Mouse (Mus musculus) brain, embryonic 14.5 days (tissue): ENCODE results near the gene Brinp1.

Source experiments
- CTCF ChIP-seq: fragments of 200-500 bp; IDR thresholded peaks from 2 replicates; pipeline ENCODE4 v1.5.1; 2012; ENCODE audit warnings: inconsistent platforms, mild to moderate bottlenecking, moderate library complexity, borderline replicate concordance; ENCODE audit not compliant: insufficient read depth, insufficient read length; ENCODE audit errors: extremely low read depth
- POLR2A ChIP-seq: fragments of 200-500 bp; IDR thresholded peaks from 2 replicates; pipeline ENCODE4 v1.6.1; 2012; ENCODE audit warnings: mild to moderate bottlenecking, inconsistent platforms, borderline replicate concordance; ENCODE audit not compliant: poor library complexity, insufficient read depth, insufficient read length, severe bottlenecking; ENCODE audit errors: extremely low read depth

DNA sequence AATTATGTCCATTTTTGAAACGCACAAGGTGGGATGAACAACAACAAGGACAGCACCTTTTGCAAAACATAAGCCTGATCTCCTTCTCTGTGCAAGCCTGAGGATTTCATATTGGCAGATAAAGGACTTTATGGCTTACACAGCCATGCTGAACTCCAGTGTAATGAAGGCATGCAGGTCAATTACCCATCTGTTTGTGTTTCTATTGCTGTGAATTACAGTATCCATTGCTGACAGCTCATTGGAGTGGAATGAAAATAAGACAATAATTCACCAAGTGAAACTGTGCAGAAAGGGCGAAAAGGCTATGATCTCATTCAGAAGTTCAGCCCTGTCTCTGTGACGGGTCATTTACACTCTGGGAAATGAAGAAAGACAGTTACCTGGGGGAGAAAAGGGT is 147.7 kb downstream of the Brinp1 start:
- no peak for TF ChIP-seq CTCF
- no peak for TF ChIP-seq POLR2A
